Mouse (Mus musculus) urinary bladder, postnatal 36 days (tissue): ENCODE measurements at regions not wholly inside any gene's neighbourhood (a gene's known extent, or its start where the extent isn't known, plus 50 kb on each side); places are given as distances from the start of the nearest gene placed in this dataset.

Experiments used
- DNase-seq, 2 experiments: peaks; one replicate each; pipeline ENCODE4 v3.0.0; 2022; ENCODE audit warnings: low spot score in 2 of 2, mixed read lengths in 1 of 2

DNA sequence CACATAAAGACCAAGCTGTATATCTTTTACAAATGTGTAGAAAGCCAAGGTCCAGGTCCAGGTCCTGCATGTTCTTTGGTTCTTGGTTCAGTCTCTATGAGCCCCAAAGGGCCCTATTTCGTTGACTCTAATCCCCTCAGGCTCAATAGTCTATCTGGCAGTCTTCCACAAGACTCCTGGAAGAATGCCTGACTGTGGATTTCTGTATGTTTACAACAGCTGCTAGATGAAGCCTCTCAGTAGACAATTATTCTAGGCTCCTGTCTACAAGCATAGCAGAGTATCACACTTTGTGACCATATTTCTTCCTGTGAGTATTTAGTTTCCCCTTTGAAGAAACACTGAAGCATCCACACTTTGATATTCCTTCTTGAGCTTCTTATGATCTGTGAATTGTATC, 374.6 kb upstream of the Slit2 start:
- DNase-seq: peak in 1 of 2 experiments; percentile 9
